In the genomic region with DNA sequence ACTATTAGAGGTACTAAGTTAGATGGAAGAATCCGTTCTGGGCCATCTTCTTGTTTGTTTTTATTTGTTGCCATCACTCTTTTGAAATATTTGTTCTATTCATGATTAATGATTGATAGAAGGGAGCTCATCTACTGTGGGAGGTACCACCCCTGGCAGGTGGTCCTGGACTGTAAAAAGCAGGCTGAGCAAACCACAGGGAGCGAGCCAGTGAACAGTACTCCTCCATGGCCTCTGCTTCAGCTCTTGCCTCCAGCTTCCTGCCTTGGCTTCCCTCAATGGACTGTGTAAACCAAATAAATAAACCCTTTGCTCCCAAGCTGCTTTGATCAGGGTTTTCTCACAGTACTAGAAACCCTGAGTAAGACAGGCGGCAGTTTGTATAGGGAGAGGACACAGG, we compare ENCODE assay signal across 20 mouse cellular contexts. TPM values are rescaled to one million over a fixed set of nuclear protein-coding genes. Genes with fewer than 3 reads are reported as not detected.
DNase-seq lines count a peak whose midpoint lies in the region; ATAC-seq and TF ChIP-seq lines count a peak whose summit lies in the region.
"Had no signal": no experiment of that assay in that cellular context is flagged by ENCODE, and none has a peak within 500 bp of the region (broad histone marks: within the 10 kb centered on the region; RNA-seq: fewer than 3 reads in every experiment).

No protein-coding gene starts in this region.

- H3K4me3 ChIP-seq in heart, embryonic 16.5 days (ENCODE audit: low read length): no peak overlapping the region
- H3K4me3 ChIP-seq in megakaryocyte, embryonic 14.5 days (replicated peaks): peak overlapping the region; percentile 69
- H3K4me3 ChIP-seq in liver, embryonic 16.5 days (ENCODE audit: low read depth, low read length): no peak overlapping the region
- no peak overlapping the region for H3K4me3 ChIP-seq in stomach, postnatal 0 days (ENCODE audit: low read depth, low read length)
- H3K4me3 ChIP-seq: embryonic facial prominence, embryonic 15.5 days; erythroblast, embryonic 14.5 days; forebrain, embryonic 10.5 days; gastrocnemius, adult 2 months; heart, embryonic 10.5 days; hindbrain, embryonic 10.5 days had no signal

- no peak overlapping the region for H3K4me2 ChIP-seq in heart, embryonic 16.5 days (ENCODE audit: low read depth, low read length)
- no peak overlapping the region for H3K4me2 ChIP-seq in liver, embryonic 16.5 days (ENCODE audit: low read depth, low read length)
- H3K4me2 ChIP-seq in stomach, postnatal 0 days (replicated peaks; ENCODE audit: low read depth): no peak overlapping the region
- H3K4me2 ChIP-seq: embryonic facial prominence, embryonic 15.5 days had no signal

- DNase-seq in heart, adult 9 months (ENCODE audit: low spot score in 2 of 2): no peak
- no peak for DNase-seq in stomach, postnatal 0 days (ENCODE audit: low spot score)
- DNase-seq in cerebellum, adult 18-20 months: no peak
- DNase-seq: adrenal gland, postnatal 25 days; cerebellum, adult 2 months; cerebellum, postnatal 14 days; embryo, embryonic 11 days; gastrocnemius, adult 2 months; gastrocnemius, postnatal 25 days had no signal

- H3K27ac ChIP-seq in heart, embryonic 16.5 days (ENCODE audit: low read length): peak overlapping the region; percentile 1; the same call in 1 of the 2 replicates
- H3K27ac ChIP-seq in liver, embryonic 16.5 days (ENCODE audit: low read length): 0 out of 2 replicates have a peak overlapping the region, but pooled peaks have one; percentile 32
- no peak overlapping the region for H3K27ac ChIP-seq in stomach, postnatal 0 days (replicated peaks)
- H3K27ac ChIP-seq: embryonic facial prominence, embryonic 15.5 days; forebrain, embryonic 10.5 days; gastrocnemius, adult 2 months; heart, embryonic 10.5 days; hindbrain, embryonic 10.5 days had no signal

- H3K9ac ChIP-seq in heart, embryonic 16.5 days (ENCODE audit: low read length): no peak overlapping the region
- no peak overlapping the region for H3K9ac ChIP-seq in liver, embryonic 16.5 days (ENCODE audit: low read depth, low read length)
- H3K9ac ChIP-seq in stomach, postnatal 0 days (ENCODE audit: low read length): no peak overlapping the region
- H3K9ac ChIP-seq: embryonic facial prominence, embryonic 15.5 days had no signal

- 84% methylated on average over 3 of the region's 3 CpGs for WGBS in heart, embryonic 16.5 days
- 68% methylated on average over 3 of the region's 3 CpGs for WGBS in liver, embryonic 16.5 days (ENCODE audit: insufficient replicate concordance)
- 74% methylated on average over 3 of the region's 3 CpGs for whole genome bisulfite sequencing in stomach, postnatal 0 days

- H3K36me3 ChIP-seq in heart, embryonic 16.5 days (ENCODE audit: control insufficient read depth, insufficient read depth): no peaks in the 10 kb centered on the region
- H3K36me3 ChIP-seq in megakaryocyte, embryonic 14.5 days (replicated peaks; ENCODE audit: low read length): peaks cover 35% of the 10 kb centered on the region
- H3K36me3 ChIP-seq in liver, embryonic 16.5 days (ENCODE audit: control insufficient read depth, insufficient read depth): no peaks in the 10 kb centered on the region
- no peaks in the 10 kb centered on the region for H3K36me3 ChIP-seq in stomach, postnatal 0 days (ENCODE audit: control insufficient read depth, insufficient read depth, low read length)
- H3K36me3 ChIP-seq: embryonic facial prominence, embryonic 15.5 days; heart, embryonic 10.5 days; hindbrain, embryonic 10.5 days had no signal

- no peak for ATAC-seq in heart, embryonic 16.5 days (replicated peaks; ENCODE audit: extremely low read depth, insufficient read depth, low FRiP score)
- ATAC-seq in megakaryocyte, adult 5-6 weeks (ENCODE audit: poor library complexity, severe bottlenecking): no peak
- no peak for ATAC-seq in liver, embryonic 16.5 days (ENCODE audit: low read depth)
- no peak for ATAC-seq in stomach, postnatal 0 days (ENCODE audit: low FRiP score, low TSS enrichment)
- ATAC-seq: forebrain, embryonic 14.5 days; hindbrain, embryonic 16.5 days had no signal

- no peak for TF ChIP-seq EP300 in stomach, postnatal 0 days (optimal IDR thresholded peaks at IDR 0.05)

- no peak for TF ChIP-seq CTCF in stomach, postnatal 0 days (IDR thresholded peaks at IDR 0.05; ENCODE audit: low read depth)

- H3K27me3 ChIP-seq in heart, embryonic 16.5 days (ENCODE audit: control insufficient read depth, insufficient read depth, low read length): no peaks in the 10 kb centered on the region
- H3K27me3 ChIP-seq in megakaryocyte, embryonic 14.5 days (replicated peaks): no peaks in the 10 kb centered on the region
- no peaks in the 10 kb centered on the region for H3K27me3 ChIP-seq in liver, embryonic 16.5 days (ENCODE audit: control insufficient read depth, insufficient read depth, low read depth, low read length)
- H3K27me3 ChIP-seq in stomach, postnatal 0 days (ENCODE audit: control insufficient read depth, insufficient read depth, low read length): no peaks in the 10 kb centered on the region
- H3K27me3 ChIP-seq: embryonic facial prominence, embryonic 15.5 days had no signal

- H3K9me3 ChIP-seq in heart, embryonic 16.5 days (replicated peaks; ENCODE audit: control insufficient read depth, low read length): no peaks in the 10 kb centered on the region
- no peaks in the 10 kb centered on the region for H3K9me3 ChIP-seq in megakaryocyte, embryonic 14.5 days
- no peaks in the 10 kb centered on the region for H3K9me3 ChIP-seq in liver, embryonic 16.5 days (replicated peaks; ENCODE audit: control insufficient read depth, low read length)
- H3K9me3 ChIP-seq in stomach, postnatal 0 days (ENCODE audit: control insufficient read depth, low read length): no peaks in the 10 kb centered on the region
- H3K9me3 ChIP-seq: embryonic facial prominence, embryonic 15.5 days; forebrain, embryonic 10.5 days; heart, embryonic 10.5 days; hindbrain, embryonic 10.5 days had no signal

- H3K4me1 ChIP-seq in heart, embryonic 16.5 days (ENCODE audit: control insufficient read depth, insufficient read depth, low read length): peaks cover 22% of the 10 kb centered on the region
- peaks cover 77% of the 10 kb centered on the region for H3K4me1 ChIP-seq in megakaryocyte, embryonic 14.5 days
- peaks cover 45% of the 10 kb centered on the region for H3K4me1 ChIP-seq in liver, embryonic 16.5 days (ENCODE audit: control insufficient read depth, low read depth, low read length)
- H3K4me1 ChIP-seq in stomach, postnatal 0 days (replicated peaks; ENCODE audit: control insufficient read depth, insufficient read depth): no peaks in the 10 kb centered on the region
- H3K4me1 ChIP-seq: embryonic facial prominence, embryonic 15.5 days; forebrain, embryonic 10.5 days had no signal

RNA-seq across cellular contexts. Expression of gene Usp24, which starts 17.1 kb away (rescaled TPM):
- 5.5 and 7.0 TPM in 2 replicates for polyA plus RNA-seq in heart, embryonic 16.5 days (2015; fragmentation: Nextera tagmentation; extraction: Ambion mirVana)
- polyA plus RNA-seq in megakaryocyte, embryonic 14.5 days (2012; ENCODE audit: insufficient read depth, low replicate concordance): 11.0 and 19.5 TPM in 2 replicates
- 15.5 and 16.3 TPM in 2 replicates for total RNA-seq in megakaryocyte, adult 5-6 weeks (2015)
- total RNA-seq in megakaryocyte, adult 5-6 weeks (2017): 17.1 and 19.1 TPM in 2 replicates
- 3.5 and 3.8 TPM in 2 replicates for polyA plus RNA-seq in liver, embryonic 16.5 days (2015; fragmentation: Nextera tagmentation; extraction: Ambion mirVana)
- 6.7 and 6.8 TPM in 2 replicates for polyA plus RNA-seq in stomach, postnatal 0 days (2015; fragmentation: Nextera tagmentation; extraction: Ambion mirVana)
